Mouse (Mus musculus) C2C12 (cell line): ENCODE results near the gene Sntb2.

Experiments
- CTCF ChIP-seq: IDR thresholded peaks from one replicate; pipeline ENCODE4 v1.5.1; 2011; ENCODE audit not compliant: control insufficient read depth, insufficient read depth, insufficient read length
- FOSL1 ChIP-seq: IDR thresholded peaks from one replicate; pipeline ENCODE4 v1.8.0; 2011; ENCODE audit warnings: mild to moderate bottlenecking, low read length; ENCODE audit not compliant: poor library complexity, insufficient read depth, severe bottlenecking
- MAX ChIP-seq: IDR thresholded peaks from one replicate; pipeline ENCODE4 v1.6.1; 2011; ENCODE audit warnings: mild to moderate bottlenecking, control low read depth
- MYOD1 ChIP-seq: IDR thresholded peaks from one replicate; pipeline ENCODE4 v1.6.1; 2011; ENCODE audit warnings: low read depth; ENCODE audit not compliant: control insufficient read depth, insufficient read length
- MYOG ChIP-seq: IDR thresholded peaks from one replicate; pipeline ENCODE4 v1.6.1; 2011; ENCODE audit not compliant: control insufficient read depth, insufficient read length; ENCODE audit errors: extremely low read depth
- USF1 ChIP-seq: IDR thresholded peaks from one replicate; pipeline ENCODE4 v1.6.1; 2011; ENCODE audit warnings: low read depth, mild to moderate bottlenecking, control low read depth, moderate library complexity

GRCm38 (mm10) chr8:106985951-106986350 lies 50.4 kb downstream of the Sntb2 start:
- no peak for TF ChIP-seq MAX
- TF ChIP-seq USF1: no peak
- no peak for TF ChIP-seq CTCF
- TF ChIP-seq FOSL1: no peak
- TF ChIP-seq MYOG: no peak
- TF ChIP-seq MYOD1: no peak
